Mouse (Mus musculus): ENCODE results near the gene Abi1.
"Not testable (repeated sequence)": the region's sequence is repeated elsewhere in the genome, so short reads cannot be mapped to it uniquely, and the experiment has no call there.

The Abi1 gene

GRCm38 (mm10) chr2:23040001-23040646, at the start of gene Abi1:
TSS of gene Abi1 (minus strand) at chr2:23040241.
- DNase-seq (ENCODE audit: low read depth), result peak; percentile 99

GRCm38 (mm10) chr2:23084540-23084939, 44.5 kb upstream of the Abi1 start:
- no peak for DNase-seq (ENCODE audit: low read depth)

GRCm38 (mm10) chr2:23078588-23078987, 38.5 kb upstream of the Abi1 start:
- DNase-seq (ENCODE audit: low read depth), result no peak

DNA sequence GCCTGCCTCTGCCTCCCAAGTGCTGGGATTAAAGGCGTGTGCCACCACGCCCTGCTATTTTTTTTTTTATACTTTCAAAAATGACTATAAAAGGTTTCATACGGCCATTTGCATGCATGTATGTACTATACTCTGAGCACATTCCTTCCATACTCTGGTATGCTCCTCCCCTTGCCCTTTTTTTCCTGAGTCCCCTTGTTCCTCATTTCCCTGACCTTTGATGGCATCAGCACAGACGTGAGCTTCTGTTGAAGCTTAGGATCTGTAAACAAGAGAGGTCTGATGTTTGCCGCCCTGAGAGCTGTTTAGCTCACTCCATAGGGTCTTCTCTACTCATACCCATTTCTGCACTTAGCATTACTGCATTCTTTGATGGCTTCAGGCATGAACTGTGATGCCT, 37.7 kb upstream of the Abi1 start:
- DNase-seq (ENCODE audit: low read depth), result no peak

DNA sequence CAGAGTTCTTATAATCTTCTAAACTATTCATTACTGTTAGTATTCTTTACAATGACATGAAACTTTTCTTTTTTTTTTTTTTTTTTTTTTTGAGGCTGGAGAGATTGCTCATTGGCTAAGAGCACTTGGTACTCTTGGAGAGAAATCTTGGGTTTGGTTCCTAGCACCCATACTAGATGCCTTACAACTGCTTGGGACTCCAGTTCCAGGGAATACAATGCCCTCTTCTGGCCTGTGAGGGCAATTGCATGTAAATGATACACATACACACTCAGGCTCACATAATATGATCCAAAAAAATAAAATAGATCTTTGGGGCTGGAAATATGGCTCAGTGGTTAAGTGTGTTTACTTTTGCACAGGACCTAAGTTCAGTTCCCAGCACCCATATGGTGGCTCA, 36.7 kb upstream of the Abi1 start:
- DNase-seq (ENCODE audit: low read depth), result no peak

- no peak for DNase-seq (ENCODE audit: low read depth)
These were observed 35.8 kb upstream of the Abi1 start for GRCm38 (mm10) chr2:23075846-23076245.

GRCm38 (mm10) chr2:23071406-23071805, 31.4 kb upstream of the Abi1 start:
- no peak for DNase-seq (ENCODE audit: low read depth)

DNA sequence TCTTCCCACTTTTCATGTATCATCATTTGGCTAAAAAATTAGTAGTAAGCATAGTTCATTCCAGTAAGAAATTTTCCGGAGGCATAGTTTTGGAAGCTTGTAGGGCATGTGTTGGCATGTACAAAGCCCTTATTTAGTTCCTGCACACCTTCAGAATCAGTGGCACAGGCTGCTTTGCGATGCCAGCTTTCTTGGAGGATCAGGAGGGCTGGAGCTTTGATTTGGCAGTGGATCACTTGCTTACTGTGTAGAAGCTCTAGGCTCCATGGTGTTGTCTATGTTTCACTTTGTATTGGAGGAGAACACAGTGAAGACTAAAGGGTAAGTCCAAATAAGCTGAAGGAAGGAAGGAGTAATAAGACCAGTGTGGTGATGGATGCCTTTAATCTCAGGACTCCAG, 30.4 kb upstream of the Abi1 start:
- no peak for DNase-seq (ENCODE audit: low read depth)

- peak; percentile 93 for DNase-seq (ENCODE audit: low read depth)
These were observed 29.1 kb upstream of the Abi1 start for GRCm38 (mm10) chr2:23068894-23069744.

- DNase-seq (ENCODE audit: low read depth), result no peak
These were observed 28.3 kb upstream of the Abi1 start for GRCm38 (mm10) chr2:23068370-23068737.

GRCm38 (mm10) chr2:23067552-23068369, 27.7 kb upstream of the Abi1 start, which contains the start of gene Acbd5:
TSS of gene Acbd5 (plus strand) at chr2:23068167.
- peak; percentile 98 for DNase-seq (ENCODE audit: low read depth)

DNA sequence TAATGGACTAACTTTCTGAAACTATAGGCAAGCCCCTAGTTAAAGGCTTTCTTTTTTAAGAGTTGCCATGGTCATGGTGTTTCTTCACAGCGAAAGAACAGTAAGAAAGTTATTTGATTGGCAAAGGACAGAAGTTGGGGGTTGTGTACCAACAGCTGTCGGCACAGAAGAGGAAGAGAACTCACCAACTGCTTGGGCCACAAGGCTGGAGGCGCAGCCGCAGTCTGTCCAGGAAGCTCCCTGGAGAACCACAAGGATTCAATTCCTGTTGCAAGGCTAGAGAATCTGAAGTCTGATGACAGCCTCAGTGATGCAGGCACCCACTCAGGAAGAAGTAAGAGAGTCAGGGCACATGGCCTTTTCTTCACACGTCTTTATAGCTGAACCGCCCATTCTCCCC, 12.5 kb upstream of the Abi1 start:
- DNase-seq (ENCODE audit: low read depth), result peak; percentile 69

- DNase-seq (ENCODE audit: low read depth), result no peak
These were observed 11.8 kb upstream of the Abi1 start for GRCm38 (mm10) chr2:23051890-23052289.

DNA sequence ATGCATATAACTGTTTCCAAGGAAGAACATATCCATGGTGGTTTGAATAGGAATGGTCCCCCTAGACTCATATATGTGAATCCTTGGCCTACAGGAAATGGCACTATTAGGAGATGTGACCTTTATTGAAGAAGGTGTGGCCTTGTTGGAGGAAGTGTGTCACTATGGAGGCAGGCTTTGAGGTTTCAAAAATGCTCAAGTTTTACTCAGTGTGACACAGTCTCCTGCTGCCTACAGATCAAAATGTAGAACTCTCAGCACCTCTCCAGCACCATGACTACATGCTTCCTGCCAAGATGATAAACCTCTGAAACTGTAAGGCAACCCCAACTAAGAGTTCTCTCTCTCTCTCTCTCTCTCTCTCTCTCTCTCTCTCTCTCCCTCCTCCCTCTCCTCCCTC, 8.0 kb upstream of the Abi1 start:
- DNase-seq (ENCODE audit: low read depth), result peak; percentile 31

- no peak for DNase-seq (ENCODE audit: low read depth)
These were observed 5.7 kb upstream of the Abi1 start for GRCm38 (mm10) chr2:23045703-23046102.

DNA sequence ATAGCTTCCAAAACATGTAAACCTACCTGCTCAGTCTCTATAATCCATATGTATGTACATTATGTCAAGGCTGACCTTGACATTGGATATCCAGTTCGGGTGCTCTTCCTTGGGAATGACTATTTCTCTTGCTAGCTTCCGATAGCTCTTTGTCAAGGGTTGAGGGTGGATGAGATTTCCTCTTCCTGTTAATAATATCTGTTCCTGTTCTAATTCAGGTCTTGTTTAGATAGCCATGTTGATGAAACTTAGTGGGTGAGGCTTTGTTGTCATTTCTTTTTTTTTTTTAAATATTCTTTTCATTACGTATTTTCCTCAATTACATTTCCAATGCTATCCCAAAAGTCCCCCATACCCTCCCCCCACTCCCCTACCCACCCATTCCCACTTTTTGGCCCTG, 2.1 kb upstream of the Abi1 start:
- no peak for DNase-seq (ENCODE audit: low read depth)

GRCm38 (mm10) chr2:23041457-23041856, 1.4 kb upstream of the Abi1 start:
- peak; percentile 86 for DNase-seq (ENCODE audit: low read depth)

DNA sequence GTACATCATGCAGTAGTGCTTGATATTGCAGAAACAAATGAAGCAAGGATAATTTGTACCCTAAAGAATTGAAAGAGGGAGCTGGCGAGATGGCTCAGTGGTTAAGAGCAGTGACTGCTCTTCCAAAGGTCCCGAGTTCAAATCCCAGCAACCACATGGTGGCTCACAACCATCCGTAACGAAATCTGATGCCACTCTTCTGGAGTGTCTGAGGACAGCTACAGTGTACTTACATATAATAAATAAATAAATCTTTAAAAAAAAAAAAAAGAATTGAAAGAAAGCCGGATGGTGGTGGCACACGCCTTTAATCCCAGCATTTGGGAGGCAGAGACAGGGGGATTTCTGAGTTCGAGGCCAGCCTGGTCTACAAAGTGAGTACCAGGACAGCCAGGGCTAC, 649 bp upstream of the Abi1 start:
- DNase-seq (ENCODE audit: low read depth), result not testable (repeated sequence)

DNA sequence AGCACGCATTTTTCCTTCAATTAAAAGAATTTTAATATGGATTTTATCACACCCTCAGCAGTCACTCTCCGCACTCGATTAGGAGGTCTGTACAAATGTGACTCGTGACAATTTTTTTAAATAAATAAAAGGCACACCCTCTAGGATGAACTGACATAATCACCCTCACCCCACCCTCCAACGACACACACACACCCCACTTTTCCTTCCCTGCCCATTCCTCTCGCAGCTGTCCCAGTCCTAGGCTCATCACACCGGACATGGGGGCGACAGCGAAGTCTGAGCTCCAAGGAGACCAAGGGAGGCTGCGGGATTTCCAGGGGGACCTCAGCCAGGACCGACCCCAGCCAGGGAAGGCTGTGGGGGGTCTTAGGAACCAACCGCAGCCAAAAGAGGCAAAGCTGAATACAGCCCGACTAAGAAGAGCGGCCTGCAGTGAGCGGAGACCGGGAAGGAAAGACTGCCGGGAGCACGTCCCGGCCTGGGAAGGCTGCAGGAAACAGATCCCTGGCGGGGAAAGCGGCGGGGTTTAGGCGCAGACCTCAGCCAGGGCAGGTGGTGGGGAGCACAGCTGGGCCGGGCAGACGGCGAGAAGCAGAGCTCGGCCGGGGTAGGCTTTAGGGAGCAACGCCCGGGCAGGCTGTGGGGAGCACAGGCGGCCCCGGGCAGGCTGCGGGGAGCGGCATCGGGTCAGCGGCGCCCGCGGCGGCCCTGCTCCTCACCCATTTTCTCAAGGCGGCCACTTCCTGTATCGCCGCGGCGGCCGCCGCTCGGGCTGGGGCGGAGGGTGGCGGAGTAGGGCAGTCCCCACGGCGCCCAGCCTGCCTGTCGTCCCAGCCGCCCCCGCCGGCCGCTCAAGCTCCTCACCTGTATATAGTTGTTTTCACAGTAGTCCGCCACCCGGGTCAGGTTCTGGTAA, 700 bp downstream of the Abi1 start:
- DNase-seq (ENCODE audit: low read depth), result peak; percentile 49

DNA sequence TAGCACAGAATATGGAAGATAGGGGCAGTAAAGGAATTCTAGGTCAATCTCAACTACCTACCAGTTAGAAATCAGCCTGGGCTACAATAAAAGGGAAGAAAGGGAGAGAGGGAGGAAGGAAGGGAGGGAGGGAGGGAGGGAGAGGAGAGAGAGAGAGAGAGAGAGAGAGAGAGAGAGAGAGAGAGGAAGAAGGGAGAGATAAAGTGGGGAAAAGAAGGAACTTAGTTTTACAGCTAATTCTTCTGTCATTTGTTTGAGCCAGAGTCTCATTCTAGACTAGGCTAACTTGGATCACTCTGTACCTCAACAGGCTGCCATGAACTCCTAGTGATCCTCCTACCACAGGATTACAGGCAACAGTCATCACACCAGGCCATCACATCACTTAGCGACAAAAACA, 4.6 kb downstream of the Abi1 start:
- DNase-seq (ENCODE audit: low read depth), result no peak

- DNase-seq (ENCODE audit: low read depth), result no peak
These were observed 5.2 kb downstream of the Abi1 start for GRCm38 (mm10) chr2:23034692-23035435.
